ENCODE assay signal across 7 mouse cellular contexts in genomic region chr13:64163147-64163715, GRCm38 (mm10). TPM values are rescaled to one million over a fixed set of nuclear protein-coding genes. Genes with fewer than 3 reads are reported as not detected.
DNase-seq lines count a peak whose midpoint lies in the region; ATAC-seq lines count a peak whose summit lies in the region.

No protein-coding gene starts in this region.

- no peaks in the 10 kb centered on the region for H3K36me3 ChIP-seq in megakaryocyte, embryonic 14.5 days (replicated peaks; ENCODE audit: low read length)
- peaks cover 18% of the 10 kb centered on the region for H3K36me3 ChIP-seq in hindbrain, embryonic 10.5 days
- H3K36me3 ChIP-seq in liver, embryonic 13.5 days, result no peaks in the 10 kb centered on the region

- no peak overlapping the region; the same call in 1 of the 2 replicates for H3K27ac ChIP-seq in hindbrain, embryonic 10.5 days
- H3K27ac ChIP-seq in liver, embryonic 13.5 days, result no peak overlapping the region

- H3K4me3 ChIP-seq in megakaryocyte, embryonic 14.5 days (replicated peaks), result peak overlapping the region; percentile 97
- H3K4me3 ChIP-seq in hindbrain, embryonic 10.5 days, result peak overlapping the region; percentile 86
- H3K4me3 ChIP-seq in liver, embryonic 13.5 days (replicated peaks), result peak overlapping the region; percentile 85

- ATAC-seq in megakaryocyte, adult 5-6 weeks (ENCODE audit: poor library complexity, severe bottlenecking), result no peak
- no peak for ATAC-seq in liver, embryonic 13.5 days (ENCODE audit: low read depth)

- DNase-seq in hindbrain, embryonic 10.5 days (ENCODE audit: low spot score), result no peak
- no peak for DNase-seq in liver, embryonic 13.5 days
- DNase-seq in testis, postnatal 10 days (ENCODE audit: low spot score), result peak; percentile 35
- DNase-seq in right cerebral cortex, postnatal 25 days, result no peak
- DNase-seq in urinary bladder, postnatal 36 days (ENCODE audit: low spot score in 2 of 2), result no peak

- peaks cover 22% of the 10 kb centered on the region for H3K4me1 ChIP-seq in megakaryocyte, embryonic 14.5 days
- peaks cover 21% of the 10 kb centered on the region for H3K4me1 ChIP-seq in hindbrain, embryonic 10.5 days (replicated peaks)
- peaks cover 28% of the 10 kb centered on the region for H3K4me1 ChIP-seq in liver, embryonic 13.5 days (replicated peaks)

- 24% methylated on average over 13 of the region's 13 CpGs for WGBS in hindbrain, embryonic 10.5 days
- WGBS in liver, embryonic 13.5 days (ENCODE audit: insufficient replicate concordance), result 53% methylated on average over 13 of the region's 13 CpGs

- peak overlapping the region; percentile 89 for H3K9ac ChIP-seq in liver, embryonic 13.5 days

- peaks cover 6% of the 10 kb centered on the region for H3K27me3 ChIP-seq in megakaryocyte, embryonic 14.5 days (replicated peaks)
- H3K27me3 ChIP-seq in hindbrain, embryonic 10.5 days (ENCODE audit: insufficient read depth, poor library complexity, severe bottlenecking), result peaks cover 36% of the 10 kb centered on the region
- H3K27me3 ChIP-seq in liver, embryonic 13.5 days, result peaks cover 23% of the 10 kb centered on the region

- H3K4me2 ChIP-seq in liver, embryonic 13.5 days, result peak overlapping the region; percentile 100

- H3K9me3 ChIP-seq in megakaryocyte, embryonic 14.5 days, result 0 out of 2 replicates have a peak, but pooled peaks cover 2% of the 10 kb centered on the region
- H3K9me3 ChIP-seq in hindbrain, embryonic 10.5 days, result peaks cover 11% of the 10 kb centered on the region
- no peaks in the 10 kb centered on the region for H3K9me3 ChIP-seq in liver, embryonic 13.5 days (replicated peaks)

RNA-seq across cellular contexts. Expression of gene Habp4, which starts 1.6 kb away (rescaled TPM):
- 0.87 and 24.9 TPM in 2 replicates for polyA plus RNA-seq in megakaryocyte, embryonic 14.5 days (2012; ENCODE audit: insufficient read depth, low replicate concordance)
- total RNA-seq in megakaryocyte, adult 5-6 weeks (2015), result 6.2 and 7.2 TPM in 2 replicates
- 5.0 and 6.5 TPM in 2 replicates for total RNA-seq in megakaryocyte, adult 5-6 weeks (2017)
- 20.2 and 24.2 TPM in 2 replicates for polyA plus RNA-seq in hindbrain, embryonic 10.5 days (2016; fragmentation: Nextera tagmentation; extraction: Ambion mirVana)
- polyA plus RNA-seq in liver, embryonic 13.5 days (2015; fragmentation: Nextera tagmentation; extraction: Ambion mirVana), result 7.5 and 9.1 TPM in 2 replicates

RNA-seq across cellular contexts. Expression of gene Zfp367, which starts 10.2 kb away (rescaled TPM):
- 2.1 TPM in 1 of 2 replicates, not detected in the other for polyA plus RNA-seq in megakaryocyte, embryonic 14.5 days (2012; ENCODE audit: insufficient read depth, low replicate concordance)
- 26.4 and 34.6 TPM in 2 replicates for total RNA-seq in megakaryocyte, adult 5-6 weeks (2015)
- total RNA-seq in megakaryocyte, adult 5-6 weeks (2017), result 38.7 and 48.5 TPM in 2 replicates
- 12.5 and 17.1 TPM in 2 replicates for polyA plus RNA-seq in hindbrain, embryonic 10.5 days (2016; fragmentation: Nextera tagmentation; extraction: Ambion mirVana)
- polyA plus RNA-seq in liver, embryonic 13.5 days (2015; fragmentation: Nextera tagmentation; extraction: Ambion mirVana), result 21.9 and 25.7 TPM in 2 replicates

RNA-seq across cellular contexts. Expression of gene Slc35d2, which starts 34.1 kb away (rescaled TPM):
- polyA plus RNA-seq in megakaryocyte, embryonic 14.5 days (2012; ENCODE audit: insufficient read depth, low replicate concordance), result 12.2 TPM in 1 of 2 replicates, not detected in the other
- 11.2 and 16.0 TPM in 2 replicates for total RNA-seq in megakaryocyte, adult 5-6 weeks (2015)
- total RNA-seq in megakaryocyte, adult 5-6 weeks (2017), result 18.1 and 18.4 TPM in 2 replicates
- polyA plus RNA-seq in hindbrain, embryonic 10.5 days (2016; fragmentation: Nextera tagmentation; extraction: Ambion mirVana), result 5.5 and 6.9 TPM in 2 replicates
- 5.6 and 6.0 TPM in 2 replicates for polyA plus RNA-seq in liver, embryonic 13.5 days (2015; fragmentation: Nextera tagmentation; extraction: Ambion mirVana)
